Mouse (Mus musculus): ENCODE data around the gene Creb3l1. TPM values are rescaled to one million over a fixed set of nuclear protein-coding genes. Genes with fewer than 3 reads are reported as not detected.

Creb3l1 gene
- total and polyA plus RNA-seq, 2 experiments from 2014 or later, result 3.8 to 4.2 TPM

GRCm38 (mm10) chr2:91945483-91945882 lies 78.8 kb downstream of the Creb3l1 start, which contains the start of gene Gm9821:
Gene Gm9821, plus strand, starts transcription at chr2:91945703.
- WGBS, result 92% methylated on average over 18 of the region's 18 CpGs
- H3K4me2 ChIP-seq (ENCODE audit: low read depth, low read length), result no peak within 1 kb of the TSS; the same call in 1 of the 2 replicates
- 0 out of 2 replicates have a peak within 1 kb of the TSS, but pooled peaks have one; percentile 99 for H3K27ac ChIP-seq (ENCODE audit: low read depth)

GRCm38 (mm10) chr2:91944170-91944950 lies 79.9 kb downstream of the Creb3l1 start:
- H3K9me3 ChIP-seq (replicated peaks; ENCODE audit: control insufficient read depth, low read length), result no peaks in the 10 kb centered on the region
- H3K36me3 ChIP-seq (replicated peaks; ENCODE audit: control insufficient read depth, insufficient read depth, low read length), result peaks cover 50% of the 10 kb centered on the region
- TF ChIP-seq CTCF (IDR thresholded peaks at IDR 0.05; ENCODE audit: low read depth), result peak; percentile 94
- TF ChIP-seq EP300 (IDR thresholded peaks at IDR 0.05; ENCODE audit: low read depth), result no peak
- H3K4me2 ChIP-seq (ENCODE audit: low read depth, low read length), result no peak overlapping the region; the same call in 1 of the 2 replicates
- 42% methylated on average over 13 of the region's 13 CpGs for WGBS
- no peaks in the 10 kb centered on the region for H3K27me3 ChIP-seq (ENCODE audit: control insufficient read depth, insufficient read depth, low read length)
- DNase-seq (ENCODE audit: low spot score) (peak; percentile 70), ATAC-seq (ENCODE audit: insufficient read depth, low read depth) (peak; percentile 55)
- H3K4me3 ChIP-seq (ENCODE audit: low read depth, low read length), result no peak overlapping the region
- H3K4me1 ChIP-seq (ENCODE audit: control insufficient read depth, insufficient read depth), result peaks cover 29% of the 10 kb centered on the region
- H3K9ac ChIP-seq (replicated peaks; ENCODE audit: low read depth, low read length), result no peak overlapping the region
- no peak overlapping the region for H3K27ac ChIP-seq (ENCODE audit: low read depth)

More at GRCm38 (mm10) chr2:91945483-91945882, 78.8 kb downstream of the Creb3l1 start, which contains the start of gene Gm9821:
- ATAC-seq (ENCODE audit: insufficient read depth, low read depth) (no peak), DNase-seq (ENCODE audit: low spot score) (no peak)
- TF ChIP-seq CTCF (IDR thresholded peaks at IDR 0.05; ENCODE audit: low read depth) (no peak), EP300 (IDR thresholded peaks at IDR 0.05; ENCODE audit: low read depth) (no peak)
- no peaks in the 10 kb centered on the region for H3K9me3 ChIP-seq (replicated peaks; ENCODE audit: control insufficient read depth, low read length)
- H3K4me3 ChIP-seq (ENCODE audit: low read depth, low read length), result no peak within 1 kb of the TSS
- no peaks in the 10 kb centered on the region for H3K27me3 ChIP-seq (ENCODE audit: control insufficient read depth, insufficient read depth, low read length)
- no peak within 1 kb of the TSS for H3K9ac ChIP-seq (replicated peaks; ENCODE audit: low read depth, low read length)
- peaks cover 39% of the 10 kb centered on the region for H3K4me1 ChIP-seq (ENCODE audit: control insufficient read depth, insufficient read depth)
- H3K36me3 ChIP-seq (replicated peaks; ENCODE audit: control insufficient read depth, insufficient read depth, low read length), result peaks cover 39% of the 10 kb centered on the region

- Histone ChIP-seq H3K4me2 (ENCODE audit: low read depth, low read length) (no peak overlapping the region), H3K9ac (replicated peaks; ENCODE audit: low read depth, low read length) (no peak overlapping the region), H3K27me3 (ENCODE audit: control insufficient read depth, insufficient read depth, low read length) (no peaks in the 10 kb centered on the region), H3K9me3 (replicated peaks; ENCODE audit: control insufficient read depth, low read length) (no peaks in the 10 kb centered on the region), H3K4me3 (ENCODE audit: low read depth, low read length) (no peak overlapping the region), H3K36me3 (replicated peaks; ENCODE audit: control insufficient read depth, insufficient read depth, low read length) (peaks cover 70% of the 10 kb centered on the region), H3K4me1 (ENCODE audit: control insufficient read depth, insufficient read depth) (peaks cover 9% of the 10 kb centered on the region), H3K27ac (ENCODE audit: low read depth) (no peak overlapping the region)
- WGBS, result 34% methylated on average over 6 of the region's 6 CpGs
- peak; percentile 42 for TF ChIP-seq CTCF (IDR thresholded peaks at IDR 0.05; ENCODE audit: low read depth)
- no peak for TF ChIP-seq EP300 (IDR thresholded peaks at IDR 0.05; ENCODE audit: low read depth)
- DNase-seq (ENCODE audit: low spot score), result no peak
- no peak for ATAC-seq (ENCODE audit: insufficient read depth, low read depth)
These were observed 81.9 kb downstream of the Creb3l1 start for GRCm38 (mm10) chr2:91942356-91942755.

GRCm38 (mm10) chr2:91939303-91939935 lies 84.9 kb downstream of the Creb3l1 start:
- DNase-seq (ENCODE audit: low spot score), result no peak
- Histone ChIP-seq H3K27me3 (ENCODE audit: control insufficient read depth, insufficient read depth, low read length) (no peaks in the 10 kb centered on the region), H3K9ac (replicated peaks; ENCODE audit: low read depth, low read length) (no peak overlapping the region), H3K4me2 (ENCODE audit: low read depth, low read length) (no peak overlapping the region), H3K4me1 (ENCODE audit: control insufficient read depth, insufficient read depth) (no peaks in the 10 kb centered on the region), H3K36me3 (replicated peaks; ENCODE audit: control insufficient read depth, insufficient read depth, low read length) (peaks cover 87% of the 10 kb centered on the region), H3K27ac (ENCODE audit: low read depth) (no peak overlapping the region), H3K4me3 (ENCODE audit: low read depth, low read length) (no peak overlapping the region), H3K9me3 (replicated peaks; ENCODE audit: control insufficient read depth, low read length) (no peaks in the 10 kb centered on the region)
- ATAC-seq (ENCODE audit: insufficient read depth, low read depth), result no peak
- WGBS, result 84% methylated on average over 15 of the region's 15 CpGs
- no peak for TF ChIP-seq CTCF (IDR thresholded peaks at IDR 0.05; ENCODE audit: low read depth)
- no peak for TF ChIP-seq EP300 (IDR thresholded peaks at IDR 0.05; ENCODE audit: low read depth)

GRCm38 (mm10) chr2:91936154-91936553 lies 88.1 kb downstream of the Creb3l1 start:
- Histone ChIP-seq H3K4me1 (ENCODE audit: control insufficient read depth, insufficient read depth) (peaks cover 7% of the 10 kb centered on the region), H3K36me3 (replicated peaks; ENCODE audit: control insufficient read depth, insufficient read depth, low read length) (peaks cover 83% of the 10 kb centered on the region), H3K9ac (replicated peaks; ENCODE audit: low read depth, low read length) (no peak overlapping the region), H3K4me3 (ENCODE audit: low read depth, low read length) (no peak overlapping the region), H3K4me2 (ENCODE audit: low read depth, low read length) (no peak overlapping the region), H3K9me3 (replicated peaks; ENCODE audit: control insufficient read depth, low read length) (no peaks in the 10 kb centered on the region), H3K27me3 (ENCODE audit: control insufficient read depth, insufficient read depth, low read length) (no peaks in the 10 kb centered on the region), H3K27ac (ENCODE audit: low read depth) (no peak overlapping the region)
- WGBS, result 92% methylated on average over 7 of the region's 7 CpGs
- ATAC-seq (ENCODE audit: insufficient read depth, low read depth) (no peak), DNase-seq (ENCODE audit: low spot score) (no peak)
- TF ChIP-seq CTCF (IDR thresholded peaks at IDR 0.05; ENCODE audit: low read depth) (no peak), EP300 (IDR thresholded peaks at IDR 0.05; ENCODE audit: low read depth) (no peak)

All from heart, postnatal 0 days (tissue).